Mouse (Mus musculus): ENCODE results near the gene Spag5. TPM values are rescaled to one million over a fixed set of nuclear protein-coding genes. Genes with fewer than 3 reads are reported as not detected.

Spag5 gene
- polyA plus RNA-seq, 1 experiment from 2014 or later = 50.9 TPM

DNA sequence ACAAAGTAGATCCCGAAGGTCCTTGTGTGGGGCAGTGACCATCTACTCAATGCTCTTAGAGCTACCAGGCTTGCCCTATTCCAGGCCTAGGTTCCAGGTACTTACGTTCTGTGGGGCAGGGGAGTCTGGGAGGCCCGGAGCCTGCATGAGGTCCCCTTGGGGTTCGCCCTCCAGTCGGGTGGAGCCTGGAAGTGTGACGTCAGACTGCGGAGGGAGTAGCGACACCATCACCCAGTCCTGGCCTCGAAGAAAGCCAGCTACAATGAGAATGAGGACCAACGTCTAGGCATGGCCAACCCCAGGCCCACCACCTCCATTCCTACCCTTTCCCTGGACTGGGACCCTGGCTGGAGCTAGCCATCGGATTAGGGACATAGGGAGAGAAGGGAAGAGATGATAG is 70.4 kb downstream of the Spag5 start:
- H3K9me3 ChIP-seq (ENCODE audit: control insufficient read depth, low read length) = no peaks in the 10 kb centered on the region
- 88% methylated on average over 11 of the region's 11 CpGs for WGBS

More for the DNA sequence above, 70.4 kb downstream of the Spag5 start:
- no peak for ATAC-seq (ENCODE audit: low FRiP score, low TSS enrichment)
- Histone ChIP-seq H3K36me3 (ENCODE audit: control insufficient read depth, insufficient read depth, low read length) (no peaks in the 10 kb centered on the region), H3K27me3 (ENCODE audit: control insufficient read depth, insufficient read depth, low read length) (no peaks in the 10 kb centered on the region), H3K4me2 (replicated peaks; ENCODE audit: low read depth, low read length) (no peak overlapping the region), H3K9ac (ENCODE audit: low read depth, low read length) (no peak overlapping the region), H3K4me1 (ENCODE audit: control insufficient read depth, insufficient read depth, low read length) (peaks cover 15% of the 10 kb centered on the region), H3K27ac (ENCODE audit: low read depth, low read length) (no peak overlapping the region), H3K4me3 (ENCODE audit: low read length) (no peak overlapping the region)

Other genes starting within 250 kb of the Spag5 start
- gene Eral1, start 221.1 kb upstream of the Spag5 start, polyA plus RNA-seq (2014; fragmentation: Nextera tagmentation; extraction: Ambion mirVana) = 35.2 and 40.1 TPM in 2 replicates
- 15.3 and 16.9 TPM in 2 replicates for gene Fam222b, start 206.9 kb upstream of the Spag5 start, polyA plus RNA-seq (2014; fragmentation: Nextera tagmentation; extraction: Ambion mirVana)
- gene Traf4, start 135.9 kb upstream of the Spag5 start, polyA plus RNA-seq (2014; fragmentation: Nextera tagmentation; extraction: Ambion mirVana) = 68.2 and 111 TPM in 2 replicates
- gene Nek8, start 124.9 kb upstream of the Spag5 start, polyA plus RNA-seq (2014; fragmentation: Nextera tagmentation; extraction: Ambion mirVana) = 15.8 and 20.6 TPM in 2 replicates
- 23.1 and 28.1 TPM in 2 replicates for gene Tlcd1, start 124.8 kb upstream of the Spag5 start, polyA plus RNA-seq (2014; fragmentation: Nextera tagmentation; extraction: Ambion mirVana)
- 1,650 and 2,291 TPM in 2 replicates for gene Rpl23a, start 117.9 kb upstream of the Spag5 start, polyA plus RNA-seq (2014; fragmentation: Nextera tagmentation; extraction: Ambion mirVana)
- gene Rab34, start 113.1 kb upstream of the Spag5 start, polyA plus RNA-seq (2014; fragmentation: Nextera tagmentation; extraction: Ambion mirVana) = 128 and 156 TPM in 2 replicates
- gene Proca1, start 108.1 kb upstream of the Spag5 start, polyA plus RNA-seq (2014; fragmentation: Nextera tagmentation; extraction: Ambion mirVana) = 3.4 and 4.1 TPM in 2 replicates
- 81.3 and 95.2 TPM in 2 replicates for gene Sdf2, start 55.8 kb upstream of the Spag5 start, polyA plus RNA-seq (2014; fragmentation: Nextera tagmentation; extraction: Ambion mirVana)
- gene Supt6, start 55.5 kb upstream of the Spag5 start, polyA plus RNA-seq (2014; fragmentation: Nextera tagmentation; extraction: Ambion mirVana) = 13.5 and 26.0 TPM in 2 replicates
- gene 2610507B11Rik, start 39.8 kb upstream of the Spag5 start, polyA plus RNA-seq (2014; fragmentation: Nextera tagmentation; extraction: Ambion mirVana) = 75.1 and 109 TPM in 2 replicates
- 0.10 and 0.47 TPM in 2 replicates for gene BC030499, start 10.7 kb upstream of the Spag5 start, polyA plus RNA-seq (2014; fragmentation: Nextera tagmentation; extraction: Ambion mirVana)
- 2.3 and 4.3 TPM in 2 replicates for gene Aldoc, start 21.4 kb downstream of the Spag5 start, polyA plus RNA-seq (2014; fragmentation: Nextera tagmentation; extraction: Ambion mirVana)
- 48.9 and 76.0 TPM in 2 replicates for gene Pigs, start 26.9 kb downstream of the Spag5 start, polyA plus RNA-seq (2014; fragmentation: Nextera tagmentation; extraction: Ambion mirVana)
- gene Unc119, start 42.0 kb downstream of the Spag5 start, polyA plus RNA-seq (2014; fragmentation: Nextera tagmentation; extraction: Ambion mirVana) = 49.6 and 57.1 TPM in 2 replicates
- 0.11 TPM in 1 of 2 replicates, not detected in the other for gene Foxn1, start 85.0 kb downstream of the Spag5 start, polyA plus RNA-seq (2014; fragmentation: Nextera tagmentation; extraction: Ambion mirVana)
- 0.07 and 0.45 TPM in 2 replicates for gene Slc13a2, start 120.7 kb downstream of the Spag5 start, polyA plus RNA-seq (2014; fragmentation: Nextera tagmentation; extraction: Ambion mirVana)
- gene Slc46a1, start 164.2 kb downstream of the Spag5 start, polyA plus RNA-seq (2014; fragmentation: Nextera tagmentation; extraction: Ambion mirVana) = 13.1 and 18.5 TPM in 2 replicates
- gene Sarm1, start 196.2 kb downstream of the Spag5 start, polyA plus RNA-seq (2014; fragmentation: Nextera tagmentation; extraction: Ambion mirVana) = 1.4 and 1.7 TPM in 2 replicates
- gene Vtn, start 197.6 kb downstream of the Spag5 start, polyA plus RNA-seq (2014; fragmentation: Nextera tagmentation; extraction: Ambion mirVana) = 0.73 and 0.84 TPM in 2 replicates
- not detected in 2 replicates for gene Sebox, start 201.9 kb downstream of the Spag5 start, polyA plus RNA-seq (2014; fragmentation: Nextera tagmentation; extraction: Ambion mirVana)
- gene Tmem199, start 210.6 kb downstream of the Spag5 start, polyA plus RNA-seq (2014; fragmentation: Nextera tagmentation; extraction: Ambion mirVana) = 61.2 and 63.6 TPM in 2 replicates
- 122 and 161 TPM in 2 replicates for gene Poldip2, start 210.7 kb downstream of the Spag5 start, polyA plus RNA-seq (2014; fragmentation: Nextera tagmentation; extraction: Ambion mirVana)
- gene Tnfaip1, start 234.8 kb downstream of the Spag5 start, polyA plus RNA-seq (2014; fragmentation: Nextera tagmentation; extraction: Ambion mirVana) = 77.1 and 88.9 TPM in 2 replicates
- gene Ift20, start 234.8 kb downstream of the Spag5 start, polyA plus RNA-seq (2014; fragmentation: Nextera tagmentation; extraction: Ambion mirVana) = 125 and 126 TPM in 2 replicates
- 91.1 and 103 TPM in 2 replicates for gene Tmem97, start 249.2 kb downstream of the Spag5 start, polyA plus RNA-seq (2014; fragmentation: Nextera tagmentation; extraction: Ambion mirVana)

Measured in kidney, embryonic 14.5 days (tissue).